Mouse (Mus musculus) left cerebral cortex, adult 8-10 months (tissue): ENCODE measurements around the gene Chrnb2. TPM values are rescaled to one million over a fixed set of nuclear protein-coding genes. Genes with fewer than 3 reads are reported as not detected.
"Not testable (repeated sequence)": the region's sequence is repeated elsewhere in the genome, so short reads cannot be mapped to it uniquely, and the experiment has no call there.

Experiments used
- DNase-seq, 2 experiments: peaks; one replicate each; pipeline ENCODE4 v3.0.0; 2022; ENCODE audit warnings: low spot score in 2 of 2
- total RNA-seq, 4 experiments: library from RNA; stranded (reverse); gene quantifications; 2 replicates each; pipeline ENCODE4 v1.2.4; 2022

Chrnb2 gene
- total RNA-seq = 10 to 100 TPM; 28.9 to 31.9 (median 30.8) TPM

GRCm38 (mm10) chr3:89764119-89764724, at the start of gene Chrnb2:
Gene Chrnb2, minus strand, starts transcription at chr3:89764632.
- peak in 1 of 2 experiments; percentile 42 for DNase-seq

DNA sequence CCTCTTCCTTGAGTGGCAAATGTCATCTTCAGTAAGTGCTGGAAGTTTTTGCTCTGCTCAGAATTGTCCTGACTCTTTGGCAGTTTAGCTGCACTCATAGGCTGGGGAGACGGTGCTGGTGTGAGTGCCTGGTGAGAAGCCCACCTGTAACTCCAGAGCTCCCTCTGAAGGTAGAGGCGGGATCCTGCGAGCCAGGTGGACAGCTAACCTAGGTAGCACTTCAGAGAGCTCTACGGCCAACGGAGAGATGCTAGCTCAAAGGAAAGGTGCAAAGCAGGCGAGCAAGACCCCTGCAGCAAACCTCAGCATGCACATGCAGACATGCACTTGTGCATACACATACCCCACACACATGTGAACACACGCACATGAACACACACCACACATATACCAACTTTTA, 49.6 kb upstream of the Chrnb2 start:
- DNase-seq = no peak

DNA sequence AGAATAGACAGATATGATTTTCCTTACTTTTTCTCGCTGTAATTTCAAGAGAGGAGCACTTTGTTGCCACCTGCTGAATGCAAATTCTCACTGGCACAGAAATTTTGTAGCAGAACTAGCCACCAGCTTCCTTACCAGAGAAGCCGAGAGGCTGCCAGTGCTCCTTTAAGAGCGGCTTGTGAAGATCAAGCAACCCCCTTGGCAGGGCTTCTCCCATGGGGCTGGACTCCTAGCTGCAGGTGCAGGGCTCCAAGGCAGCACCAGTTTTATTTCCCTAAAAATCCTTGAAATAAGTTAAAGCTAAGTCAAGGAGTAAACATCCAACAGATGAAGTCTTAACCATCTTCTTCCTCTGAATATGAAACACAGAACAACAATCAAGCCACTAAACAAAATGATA, 47.7 kb upstream of the Chrnb2 start:
- no peak for DNase-seq

DNA sequence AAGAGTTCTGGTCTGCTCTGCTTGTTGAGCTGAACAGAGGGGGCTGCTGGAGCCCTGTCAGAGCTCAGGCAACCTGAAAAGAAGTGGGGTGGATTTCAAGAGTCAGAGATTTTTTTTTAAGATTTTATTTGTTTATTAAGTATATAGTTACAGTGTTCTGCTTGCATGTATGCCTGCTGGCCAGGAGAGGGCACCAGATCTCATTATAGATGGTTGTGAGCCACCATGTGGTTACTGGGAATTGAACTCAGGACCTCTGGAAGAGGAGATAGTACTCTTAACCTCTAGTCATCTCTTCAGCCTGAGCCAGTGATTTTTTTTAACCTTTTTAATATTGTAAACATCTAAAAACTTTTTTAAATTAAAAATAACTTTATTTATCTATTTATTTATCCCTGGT, 46.4 kb upstream of the Chrnb2 start:
- DNase-seq = no peak

GRCm38 (mm10) chr3:89808638-89809037, 44.2 kb upstream of the Chrnb2 start:
- DNase-seq = no peak

DNA sequence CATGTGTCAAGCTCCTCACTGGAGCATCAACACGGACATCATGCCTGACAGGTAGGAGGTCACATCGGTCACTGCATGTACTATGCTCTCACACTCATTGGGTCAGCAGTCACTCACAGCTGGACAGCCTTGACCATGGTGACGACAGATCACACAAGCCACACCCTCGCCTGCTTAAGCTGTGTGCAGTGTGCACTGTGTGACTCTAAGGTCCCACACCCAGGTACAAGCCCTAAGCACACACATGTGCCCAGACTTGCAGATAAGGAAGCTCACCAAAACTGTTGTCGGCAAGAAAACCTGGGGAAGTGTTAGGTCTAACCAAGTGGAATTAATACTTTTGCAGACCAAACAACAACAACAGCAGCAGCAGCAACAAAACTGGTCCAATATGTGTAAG, 43.4 kb upstream of the Chrnb2 start:
- DNase-seq = no peak

DNA sequence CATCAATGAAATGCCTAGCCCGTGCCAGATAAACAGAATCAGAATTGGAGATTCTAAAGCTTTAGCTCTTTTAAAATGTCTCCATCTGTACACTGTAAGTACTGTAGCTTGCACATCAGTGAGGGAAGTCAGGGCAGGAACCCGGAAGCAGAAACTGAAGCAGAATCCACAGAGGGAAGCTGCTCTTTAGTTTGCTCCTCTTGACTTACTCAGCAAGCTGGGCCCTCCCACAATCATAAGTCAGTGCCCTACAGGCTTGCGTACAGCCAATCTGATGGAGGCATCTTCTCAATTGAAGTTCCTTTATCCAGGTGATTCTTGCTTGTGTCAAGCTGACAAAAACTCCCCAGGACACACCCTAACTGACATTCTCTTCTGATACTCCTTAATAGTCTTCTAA, 42.7 kb upstream of the Chrnb2 start:
- no peak for DNase-seq

GRCm38 (mm10) chr3:89806751-89807150, 42.3 kb upstream of the Chrnb2 start:
- no peak for DNase-seq

DNA sequence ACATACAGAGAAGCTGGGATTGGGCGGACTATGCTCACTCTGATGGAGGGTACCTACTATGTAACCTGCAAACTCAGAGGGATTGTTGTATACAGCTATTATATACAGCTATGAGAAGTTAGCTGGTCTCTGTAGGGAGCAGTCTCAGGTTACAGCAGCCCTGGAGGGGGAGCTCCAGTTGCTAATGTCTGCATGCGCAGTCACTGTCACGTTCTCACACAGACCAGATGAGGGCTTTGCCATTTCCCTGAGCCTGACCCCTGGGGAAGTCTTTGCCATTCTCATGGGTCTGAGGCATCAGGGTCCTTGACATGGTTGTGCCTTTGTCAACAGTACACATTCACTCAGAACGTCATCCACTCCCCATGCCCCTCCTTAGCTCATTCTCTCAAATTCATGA, 40.7 kb upstream of the Chrnb2 start:
- no peak for DNase-seq

DNA sequence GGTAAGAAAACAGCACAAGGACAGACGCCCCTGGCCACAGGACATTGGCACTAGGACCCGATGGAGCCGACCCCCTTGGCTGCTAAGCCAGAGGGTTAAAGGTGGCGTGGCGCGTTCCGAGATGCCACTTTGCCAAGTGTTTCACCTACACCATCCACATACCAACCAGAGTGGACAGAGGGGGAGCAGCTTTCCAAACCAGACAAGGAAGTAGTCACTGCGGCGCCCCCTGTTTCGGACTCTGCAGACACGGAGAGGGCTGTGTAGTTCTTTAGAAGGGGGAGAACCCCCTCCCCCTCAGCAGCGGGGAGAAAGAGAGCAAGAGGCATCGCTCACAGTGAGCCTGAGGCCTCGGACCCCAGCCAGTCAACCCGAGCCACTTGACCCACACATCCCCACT, 38.4 kb upstream of the Chrnb2 start:
- no peak for DNase-seq

GRCm38 (mm10) chr3:89801507-89801847, 37.0 kb upstream of the Chrnb2 start:
- no peak for DNase-seq

GRCm38 (mm10) chr3:89800774-89801506, 36.5 kb upstream of the Chrnb2 start:
- no peak for DNase-seq

GRCm38 (mm10) chr3:89800078-89800477, 35.6 kb upstream of the Chrnb2 start:
- DNase-seq = not testable (repeated sequence)

DNA sequence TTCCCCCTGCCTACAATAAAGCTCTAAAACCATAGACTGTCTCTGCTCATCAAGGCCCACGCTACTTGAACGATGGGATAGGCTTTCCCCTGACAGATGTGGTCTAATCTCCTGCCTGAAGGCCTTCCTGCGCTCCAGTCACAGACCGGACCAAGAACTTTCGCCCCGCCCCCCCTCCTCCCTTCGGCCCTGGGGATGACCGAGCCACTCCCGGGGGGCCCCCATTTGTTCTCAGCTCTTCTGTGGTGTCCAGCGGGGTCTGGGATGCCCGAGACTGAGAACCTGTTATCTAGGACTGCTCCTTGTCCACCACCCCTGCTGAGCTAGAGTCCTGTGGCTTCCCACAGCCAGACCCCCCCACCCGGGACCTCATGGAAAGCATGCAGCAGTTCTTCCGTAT, 35.0 kb upstream of the Chrnb2 start:
- no peak for DNase-seq

- no peak for DNase-seq
Observed at GRCm38 (mm10) chr3:89798518-89798917, 34.1 kb upstream of the Chrnb2 start.

GRCm38 (mm10) chr3:89796358-89796757, 31.9 kb upstream of the Chrnb2 start:
- no peak for DNase-seq

- DNase-seq = no peak
Observed at GRCm38 (mm10) chr3:89795746-89796145, 31.3 kb upstream of the Chrnb2 start.

DNA sequence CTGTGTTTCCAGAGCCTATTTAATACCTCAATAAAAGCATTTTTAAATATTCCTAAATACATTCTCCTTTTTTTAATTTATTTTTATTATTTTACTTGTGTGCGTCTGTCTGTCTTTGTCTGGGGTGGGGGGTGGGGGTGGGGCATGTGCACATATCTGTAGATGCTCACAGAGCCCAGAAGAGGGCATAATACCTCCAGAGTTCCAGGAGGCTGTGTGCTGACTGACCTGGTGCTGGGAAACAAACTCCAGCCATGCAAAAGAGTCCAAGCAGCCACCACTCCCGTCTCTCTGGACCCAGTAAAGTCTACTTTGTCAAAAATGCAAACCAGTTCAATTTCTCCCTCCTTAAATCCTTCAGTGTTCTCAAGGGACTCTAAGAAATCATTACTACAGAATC, 30.2 kb upstream of the Chrnb2 start:
- DNase-seq = no peak

GRCm38 (mm10) chr3:89788680-89789352, 24.4 kb upstream of the Chrnb2 start:
- DNase-seq = no peak

DNA sequence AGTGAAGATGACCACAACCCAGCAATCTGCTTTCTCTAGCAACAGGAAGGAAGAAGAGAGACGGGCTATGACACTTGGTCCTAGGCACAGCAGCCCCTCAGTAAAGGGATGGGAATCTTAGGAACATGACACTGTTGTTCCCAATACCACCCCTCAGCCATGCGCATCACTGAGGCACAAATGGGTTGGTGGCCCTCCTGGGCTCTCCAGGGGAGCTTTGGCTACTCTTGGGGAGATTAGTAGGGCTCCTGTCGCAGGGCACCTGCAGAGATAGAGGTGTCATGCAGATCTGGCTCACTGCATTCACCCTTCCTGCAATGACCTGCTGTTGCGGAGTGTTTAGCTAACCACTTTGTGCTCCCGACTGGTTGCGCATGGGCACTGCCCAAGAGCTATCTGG, 21.8 kb upstream of the Chrnb2 start:
- no peak for DNase-seq

DNA sequence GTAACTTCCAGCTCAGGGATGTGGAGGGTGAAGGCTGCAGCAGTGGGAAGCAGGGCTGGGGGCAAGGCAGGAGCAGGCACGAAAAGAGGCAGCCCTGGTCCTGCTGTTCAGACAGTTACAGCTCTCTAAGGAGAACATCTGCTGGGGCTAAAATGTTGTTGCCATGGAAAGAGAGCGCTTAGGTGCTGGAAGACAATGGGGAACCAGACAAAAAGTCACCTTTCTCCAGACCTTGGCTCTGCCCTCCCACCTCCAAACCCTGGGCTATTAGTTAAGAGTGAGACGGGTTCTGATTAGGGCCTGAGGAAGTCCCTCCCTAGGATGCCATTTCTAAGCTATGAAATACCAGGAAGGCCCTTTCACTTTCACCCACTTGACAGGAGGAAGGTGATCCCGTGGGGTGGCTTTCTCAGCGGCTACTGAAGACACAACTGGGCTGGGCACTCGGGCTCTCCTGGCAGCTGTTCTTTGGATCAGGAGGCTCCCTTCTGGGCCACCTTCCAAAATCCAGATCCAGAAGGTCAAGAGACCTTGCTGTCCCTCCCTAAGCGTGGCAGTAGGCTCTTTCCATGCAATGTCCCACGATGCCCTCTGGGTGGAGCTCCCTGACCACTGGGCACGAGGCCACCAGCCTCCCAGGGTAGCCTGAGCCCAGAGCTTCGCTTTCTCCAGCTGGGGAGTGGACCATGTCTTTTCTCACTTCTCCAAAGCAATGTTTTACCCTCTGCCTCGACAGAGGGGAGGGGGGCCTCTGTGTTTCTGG, 20.7 kb upstream of the Chrnb2 start:
- no peak for DNase-seq

- DNase-seq = no peak
Observed at GRCm38 (mm10) chr3:89781640-89782039, 17.2 kb upstream of the Chrnb2 start.
